Mouse (Mus musculus) heart, adult 9 months (tissue): Measurements from ENCODE around the gene Stx19.

Source experiments
- DNase-seq, 2 experiments: peaks; one replicate each; pipeline ENCODE4 v3.0.0; 2022; ENCODE audit warnings: low spot score in 2 of 2

Stx19 gene

GRCm38 (mm10) chr16:62814491-62814890 lies at the start of gene Stx19:
Gene Stx19 (plus strand): TSS chr16:62814676.
- DNase-seq, result no peak

- DNase-seq, result no peak
These were observed 41.0 kb upstream of the Stx19 start for GRCm38 (mm10) chr16:62773462-62773861.

- no peak for DNase-seq
These were observed 38.4 kb upstream of the Stx19 start for GRCm38 (mm10) chr16:62776034-62776433.

GRCm38 (mm10) chr16:62778282-62778681 lies 36.2 kb upstream of the Stx19 start:
- DNase-seq, result no peak

GRCm38 (mm10) chr16:62782229-62782628 lies 32.2 kb upstream of the Stx19 start:
- DNase-seq, result no peak

GRCm38 (mm10) chr16:62786621-62787331 lies 27.7 kb upstream of the Stx19 start, which contains the start of gene Nsun3:
Gene Nsun3 (minus strand): TSS chr16:62786818.
- peak; percentile 94 to 96 for DNase-seq

- no peak for DNase-seq
These were observed 17.9 kb upstream of the Stx19 start for GRCm38 (mm10) chr16:62796608-62797007.

GRCm38 (mm10) chr16:62798808-62799207 lies 15.7 kb upstream of the Stx19 start:
- DNase-seq, result no peak

GRCm38 (mm10) chr16:62799426-62799825 lies 15.1 kb upstream of the Stx19 start:
- DNase-seq, result no peak

GRCm38 (mm10) chr16:62799839-62800238 lies 14.6 kb upstream of the Stx19 start:
- DNase-seq, result no peak

GRCm38 (mm10) chr16:62804621-62805020 lies 9.9 kb upstream of the Stx19 start:
- no peak for DNase-seq

- DNase-seq, result no peak
These were observed 7.1 kb upstream of the Stx19 start for GRCm38 (mm10) chr16:62807249-62807979.

- DNase-seq, result no peak
These were observed 3.6 kb upstream of the Stx19 start for GRCm38 (mm10) chr16:62810855-62811254.

- DNase-seq, result no peak
These were observed 686 bp upstream of the Stx19 start for GRCm38 (mm10) chr16:62813790-62814189.

- DNase-seq, result no peak
These were observed 8.0 kb downstream of the Stx19 start for GRCm38 (mm10) chr16:62822472-62822871.

GRCm38 (mm10) chr16:62826156-62827001 lies 11.9 kb downstream of the Stx19 start:
- DNase-seq, result peak in 1 of 2 experiments; percentile 7

- no peak for DNase-seq
These were observed 17.6 kb downstream of the Stx19 start for GRCm38 (mm10) chr16:62832027-62832426.

- DNase-seq, result peak; percentile 17 to 26
These were observed 18.0 kb downstream of the Stx19 start for GRCm38 (mm10) chr16:62832481-62832880.

- no peak for DNase-seq
These were observed 19.7 kb downstream of the Stx19 start for GRCm38 (mm10) chr16:62834016-62834735.

- no peak for DNase-seq
These were observed 30.9 kb downstream of the Stx19 start for GRCm38 (mm10) chr16:62845341-62845740.

GRCm38 (mm10) chr16:62846498-62847312 lies 32.2 kb downstream of the Stx19 start, which contains the start of gene Arl13b:
Gene Arl13b (minus strand): TSS chr16:62847040.
- DNase-seq, result peak; percentile 98 to 99
